Mouse (Mus musculus) ES-E14 (cell line): Measurements from ENCODE around the gene S100a5. TPM values are rescaled to one million over a fixed set of nuclear protein-coding genes. Genes with fewer than 3 reads are reported as not detected.

ENCODE experiments used
- DNase-seq: peaks from one replicate; pipeline ENCODE4 v3.0.0-alpha.2; 2013; ENCODE audit warnings: low read depth, low spot score
- H3K27ac ChIP-seq: 2 replicates; pipeline ENCODE4 v1.5.1; 2012; ENCODE audit warnings: low read depth, mild to moderate bottlenecking, low read length, moderate library complexity, mixed read lengths; ENCODE audit not compliant: poor library complexity, insufficient read depth, severe bottlenecking
- H3K36me3 ChIP-seq: 2 replicates; pipeline ENCODE4 v1.6.1; 2012; ENCODE audit warnings: mild to moderate bottlenecking, low read length, moderate library complexity, mixed read lengths; ENCODE audit not compliant: control insufficient read depth, poor library complexity, insufficient read depth, severe bottlenecking
- H3K4me1 ChIP-seq, 2 experiments: fragments of 150-350 bp in 1 of 2; sonication (generic) in 1 of 2; 2 replicates each; pipeline ENCODE4 v1.6.1; 2012; ENCODE audit warnings: low read length in 2 of 2, mild to moderate bottlenecking in 1 of 2, mixed read lengths in 1 of 2; ENCODE audit not compliant: control insufficient read depth in 2 of 2, insufficient read depth in 2 of 2, poor library complexity in 1 of 2
- H3K4me3 ChIP-seq, 2 experiments: fragments of 150-350 bp in 1 of 2; sonication (generic) in 1 of 2; 2 replicates each; pipeline ENCODE4 v1.5.1; 2012; ENCODE audit warnings: low read length in 2 of 2, low read depth in 1 of 2, mild to moderate bottlenecking in 1 of 2, mixed read lengths in 1 of 2; ENCODE audit not compliant: insufficient read depth in 1 of 2, poor library complexity in 1 of 2, severe bottlenecking in 1 of 2
- H3K9ac ChIP-seq: 2 replicates; pipeline ENCODE4 v1.6.1; 2012; ENCODE audit warnings: low read depth, mild to moderate bottlenecking, low read length, mixed read lengths; ENCODE audit not compliant: poor library complexity, insufficient read depth, severe bottlenecking
- H3K9me3 ChIP-seq: fragments of 150-350 bp; sonication (generic); 2 replicates; pipeline ENCODE4 v1.6.1; 2012; ENCODE audit warnings: low read depth, mild to moderate bottlenecking, low read length; ENCODE audit not compliant: control insufficient read depth, insufficient read depth
- CHD2 ChIP-seq: IDR thresholded peaks from 2 replicates; pipeline ENCODE4 v1.6.1; 2014; ENCODE audit warnings: mild to moderate bottlenecking, low read depth, low read length, inconsistent platforms
- HCFC1 ChIP-seq: IDR thresholded peaks from 2 replicates; pipeline ENCODE4 v1.6.1; 2012; ENCODE audit warnings: low read length, inconsistent platforms, borderline replicate concordance; ENCODE audit not compliant: insufficient read depth
- MAFK ChIP-seq: IDR thresholded peaks from 2 replicates; pipeline ENCODE4 v1.6.1; 2014; ENCODE audit warnings: mild to moderate bottlenecking, low read depth, low read length, inconsistent platforms; ENCODE audit not compliant: insufficient read depth
- ZC3H11A ChIP-seq: IDR thresholded peaks from 2 replicates; pipeline ENCODE4 v1.6.1; 2012; ENCODE audit warnings: low read depth, mild to moderate bottlenecking, inconsistent platforms, low read length, borderline replicate concordance
- ZNF384 ChIP-seq: IDR thresholded peaks from 2 replicates; pipeline ENCODE4 v1.6.1; 2012; ENCODE audit warnings: low read depth, low read length, inconsistent platforms
- in situ Hi-C, 2 experiments: fragments of 600-800 bp; cut with MboI; formaldehyde crosslinking; loops; one replicate each; pipeline ENCODE4 v1.15.1; 2025; ENCODE audit warnings: low sequenced_read_pairs in 2 of 2, inconsistent platforms in 1 of 2; ENCODE audit not compliant: unreplicated experiment in 2 of 2
- total RNA-seq: library from RNA; depleted of rRNA; stranded (reverse); fragments of 300-350 nt; gene quantifications from 2 replicates; pipeline ENCODE4 v1.2.3, GENCODE M21; 2012

Gene S100a5
- total RNA-seq, 1 experiment, result not detected

- H3K9ac ChIP-seq, result no peak overlapping the region
- H3K27ac ChIP-seq, result no peak overlapping the region
- H3K9me3 ChIP-seq, result no peaks in the 10 kb centered on the region
- no peak overlapping the region for H3K4me3 ChIP-seq
- peaks cover 0 to 15% of the 10 kb centered on the region in 2 experiments; a peak in 1 of 4 replicates for H3K4me1 ChIP-seq
- in situ Hi-C loops, result no loop called here
- no peak for TF ChIP-seq HCFC1
- no peak for TF ChIP-seq MAFK
- no peak for TF ChIP-seq ZNF384
- TF ChIP-seq ZC3H11A, result no peak
- TF ChIP-seq CHD2, result no peak
- no peaks in the 10 kb centered on the region for H3K36me3 ChIP-seq
- DNase-seq, result no peak
Measured at GRCm38 (mm10) chr3:90614611-90615251, 6.4 kb downstream of the S100a5 start.

- no peak for TF ChIP-seq HCFC1
- no peak for TF ChIP-seq MAFK
- peak; percentile 45; the same call in 1 of the 2 replicates for TF ChIP-seq ZC3H11A
- in situ Hi-C loops, result no loop called here
- no peak overlapping the region for H3K4me3 ChIP-seq
- peaks cover 0 to 15% of the 10 kb centered on the region in 2 experiments; a peak in 1 of 4 replicates for H3K4me1 ChIP-seq
- no peak overlapping the region for H3K27ac ChIP-seq
- H3K36me3 ChIP-seq, result no peaks in the 10 kb centered on the region
- no peak overlapping the region for H3K9ac ChIP-seq
- no peaks in the 10 kb centered on the region for H3K9me3 ChIP-seq
- DNase-seq, result peak; percentile 70
Measured at GRCm38 (mm10) chr3:90615415-90615814, 7.1 kb downstream of the S100a5 start.

GRCm38 (mm10) chr3:90615911-90616310, 7.6 kb downstream of the S100a5 start:
- Histone ChIP-seq H3K4me1 (peaks cover 0 to 15% of the 10 kb centered on the region in 2 experiments; a peak in 1 of 4 replicates), H3K27ac (no peak overlapping the region), H3K36me3 (no peaks in the 10 kb centered on the region), H3K9ac (no peak overlapping the region), H3K4me3 (no peak overlapping the region), H3K9me3 (no peaks in the 10 kb centered on the region)
- in situ Hi-C loops, result no loop called here
- no peak for DNase-seq
- no peak for TF ChIP-seq CHD2
- no peak for TF ChIP-seq ZNF384
- TF ChIP-seq ZC3H11A, result no peak
- TF ChIP-seq HCFC1, result no peak
- no peak for TF ChIP-seq MAFK

- Histone ChIP-seq H3K4me3 (no peak overlapping the region), H3K9ac (no peak overlapping the region), H3K4me1 (peaks cover 0 to 11% of the 10 kb centered on the region in 2 experiments; a peak in 1 of 4 replicates), H3K9me3 (no peaks in the 10 kb centered on the region), H3K36me3 (no peaks in the 10 kb centered on the region), H3K27ac (no peak overlapping the region)
- in situ Hi-C loops, result no loop called here
- TF ChIP-seq MAFK (no peak), ZNF384 (no peak), ZC3H11A (no peak), HCFC1 (no peak), CHD2 (no peak)
- DNase-seq, result no peak
Measured at GRCm38 (mm10) chr3:90617586-90617985, 9.3 kb downstream of the S100a5 start.

GRCm38 (mm10) chr3:90621552-90621951, 13.2 kb downstream of the S100a5 start:
- H3K4me1 ChIP-seq, result no peaks in the 10 kb centered on the region
- in situ Hi-C loops, result no loop called here
- H3K36me3 ChIP-seq, result no peaks in the 10 kb centered on the region
- H3K9ac ChIP-seq, result no peak overlapping the region
- H3K27ac ChIP-seq, result no peak overlapping the region
- no peak overlapping the region for H3K4me3 ChIP-seq
- no peak for TF ChIP-seq MAFK
- no peak for TF ChIP-seq ZNF384
- no peak for TF ChIP-seq ZC3H11A
- TF ChIP-seq CHD2, result no peak
- TF ChIP-seq HCFC1, result no peak
- DNase-seq, result no peak
- H3K9me3 ChIP-seq, result no peaks in the 10 kb centered on the region
